Mouse (Mus musculus) forebrain, embryonic 12.5 days (tissue): ENCODE measurements at regions not wholly inside any gene's neighbourhood (a gene's known extent, or its start where the extent isn't known, plus 50 kb on each side); places are given as distances from the start of the nearest gene placed in this dataset.

Source experiments
- ATAC-seq: fragments of 200-750 bp; cut with Nextera tagmentation; 2 replicates; pipeline ENCODE4 v1.8.0; 2017; ENCODE audit warnings: moderate TSS enrichment; ENCODE audit not compliant: low FRiP score
- H3K27ac ChIP-seq: fragments of 300-500 bp; sonication (generic); 2 replicates; pipeline ENCODE4 v1.5.1; 2016; ENCODE audit warnings: mild to moderate bottlenecking
- H3K27me3 ChIP-seq: fragments of 300-500 bp; sonication (generic); 2 replicates; pipeline ENCODE4 v1.6.1; 2016; ENCODE audit warnings: mild to moderate bottlenecking
- H3K36me3 ChIP-seq: fragments of 300-500 bp; sonication (generic); replicated peaks from 2 replicates; pipeline ENCODE4 v1.6.1; 2016; ENCODE audit warnings: mild to moderate bottlenecking
- H3K4me1 ChIP-seq: fragments of 300-500 bp; sonication (generic); 2 replicates; pipeline ENCODE4 v1.6.1; 2016
- H3K4me2 ChIP-seq: fragments of 300-500 bp; sonication (generic); 2 replicates; pipeline ENCODE4 v1.6.1; 2016; ENCODE audit warnings: mild to moderate bottlenecking, moderate library complexity
- H3K4me3 ChIP-seq: fragments of 300-500 bp; sonication (generic); replicated peaks from 2 replicates; pipeline ENCODE4 v1.5.1; 2016; ENCODE audit warnings: mild to moderate bottlenecking
- H3K9ac ChIP-seq: fragments of 300-500 bp; sonication (generic); 2 replicates; pipeline ENCODE4 v1.6.1; 2016; ENCODE audit warnings: mild to moderate bottlenecking
- H3K9me3 ChIP-seq: fragments of 300-500 bp; sonication (generic); 2 replicates; pipeline ENCODE4 v1.6.1; 2016
- WGBS: fragments of 180-500 bp; shearing (Covaris S2); methylation state at CpG from one replicate; pipeline ENCODE4 v1.1.7; 2016; 5-methylcytosine and 5-hydroxymethylcytosine counted together

DNA sequence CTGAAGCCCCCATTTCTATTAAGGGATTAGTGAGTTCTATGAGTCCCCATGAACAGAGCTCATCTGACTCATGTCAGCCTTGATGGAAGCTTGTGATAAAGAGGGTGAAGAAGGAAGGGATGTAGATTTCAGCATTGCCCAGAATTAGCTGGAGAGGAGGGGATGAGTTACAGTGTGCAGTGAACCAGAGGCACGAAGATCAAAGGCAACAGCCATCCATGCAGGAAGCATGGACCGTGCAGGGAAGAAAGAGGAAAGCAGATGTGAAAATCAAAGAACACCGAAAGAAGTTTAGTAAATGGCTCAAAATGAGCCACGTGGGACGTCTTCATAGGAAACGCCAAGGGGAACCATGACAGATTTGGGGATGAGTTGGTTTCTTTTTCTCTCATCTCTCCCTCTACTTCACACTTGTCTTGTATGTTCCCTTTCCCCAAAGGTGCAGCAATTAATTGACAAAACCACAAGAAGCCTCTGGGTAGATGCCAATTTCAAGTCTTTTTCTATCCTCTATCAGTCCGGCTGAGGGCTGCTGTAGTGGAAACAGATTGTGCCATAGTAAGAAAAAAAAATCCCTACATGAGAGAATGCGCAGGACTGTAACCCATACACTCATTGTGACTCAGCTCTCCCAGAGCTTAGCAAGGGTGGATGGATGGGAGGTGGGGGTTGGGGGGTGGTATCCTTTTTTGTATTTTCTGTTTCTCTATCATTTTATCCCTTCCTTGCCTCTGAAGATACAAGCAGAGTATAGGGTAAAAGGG lies 243.7 kb upstream of the Spag17 start:
- WGBS: 73% methylated on average over 8 of the region's 8 CpGs
- Histone ChIP-seq H3K4me3 (no peak overlapping the region), H3K9ac (no peak overlapping the region), H3K27me3 (no peaks in the 10 kb centered on the region), H3K27ac (no peak overlapping the region), H3K36me3 (no peaks in the 10 kb centered on the region), H3K4me1 (no peaks in the 10 kb centered on the region), H3K4me2 (no peak overlapping the region), H3K9me3 (no peaks in the 10 kb centered on the region)
- ATAC-seq: no peak

DNA sequence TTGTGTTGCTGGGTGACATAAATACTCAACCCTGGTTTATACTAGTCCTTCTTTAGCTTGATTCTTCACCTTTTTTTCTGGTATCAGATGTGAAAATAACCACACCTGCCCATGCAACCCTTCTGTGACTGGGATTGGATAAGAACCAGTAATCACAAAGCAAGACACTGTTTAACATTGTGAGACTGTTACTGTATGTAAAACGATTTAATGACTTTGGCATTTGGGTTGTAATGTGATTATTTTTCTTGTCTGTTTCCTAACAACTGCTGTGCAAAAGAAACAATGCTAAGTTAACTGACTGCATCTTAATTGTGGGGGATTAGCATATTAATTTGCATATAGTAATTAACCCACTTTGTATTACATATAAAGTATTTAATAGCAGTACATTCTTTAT lies 240.3 kb upstream of the Spag17 start:
- H3K36me3 ChIP-seq: no peaks in the 10 kb centered on the region
- H3K9ac ChIP-seq: no peak overlapping the region
- ATAC-seq: no peak
- no peaks in the 10 kb centered on the region for H3K27me3 ChIP-seq
- H3K9me3 ChIP-seq: no peaks in the 10 kb centered on the region
- H3K4me3 ChIP-seq: no peak overlapping the region
- H3K27ac ChIP-seq: no peak overlapping the region
- WGBS: 71% methylated on average over 1 of the region's 1 CpGs
- no peak overlapping the region for H3K4me2 ChIP-seq
- no peaks in the 10 kb centered on the region for H3K4me1 ChIP-seq

- no peaks in the 10 kb centered on the region for H3K4me1 ChIP-seq
- no peaks in the 10 kb centered on the region for H3K27me3 ChIP-seq
- no peaks in the 10 kb centered on the region for H3K9me3 ChIP-seq
- H3K4me3 ChIP-seq: no peak overlapping the region
- no peak overlapping the region for H3K9ac ChIP-seq
- 78% methylated on average over 4 of the region's 4 CpGs for WGBS
- no peaks in the 10 kb centered on the region for H3K36me3 ChIP-seq
- no peak for ATAC-seq
- no peak overlapping the region for H3K4me2 ChIP-seq
- no peak overlapping the region for H3K27ac ChIP-seq
Measured at GRCm38 (mm10) chr3:99645318-99645717, 239.9 kb upstream of the Spag17 start.

- ATAC-seq: no peak
- WGBS: 92% methylated on average over 5 of the region's 5 CpGs
Measured at GRCm38 (mm10) chr3:99657617-99658016, 227.6 kb upstream of the Spag17 start.

DNA sequence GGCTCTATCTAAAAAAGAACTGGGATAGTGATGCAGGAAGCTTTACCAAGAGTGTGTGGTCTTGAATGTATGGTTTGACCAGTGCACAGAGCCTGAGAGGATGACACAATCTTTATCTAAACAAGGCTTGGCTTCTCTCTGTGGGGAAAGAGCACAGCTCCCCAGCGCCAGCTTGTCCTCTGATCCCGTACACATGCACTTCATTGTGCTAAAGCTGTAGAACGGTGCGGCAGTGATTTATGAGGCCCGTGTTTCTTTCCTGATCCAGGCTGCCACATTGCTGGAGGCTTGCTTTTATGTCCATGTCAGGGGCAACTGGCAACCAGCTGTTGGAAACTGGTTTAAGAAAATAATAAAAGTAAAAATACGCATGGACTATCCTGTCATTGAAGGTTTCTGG lies 221.4 kb upstream of the Spag17 start:
- Histone ChIP-seq H3K9ac (no peak overlapping the region), H3K4me2 (no peak overlapping the region), H3K27ac (no peak overlapping the region), H3K9me3 (no peaks in the 10 kb centered on the region), H3K4me3 (no peak overlapping the region), H3K36me3 (no peaks in the 10 kb centered on the region), H3K27me3 (no peaks in the 10 kb centered on the region), H3K4me1 (peaks cover 7% of the 10 kb centered on the region; the same call in 1 of the 2 replicates)
- ATAC-seq: no peak
- 85% methylated on average over 6 of the region's 6 CpGs for WGBS

More at GRCm38 (mm10) chr3:99657617-99658016, 227.6 kb upstream of the Spag17 start:
- H3K4me2 ChIP-seq: no peak overlapping the region
- H3K9ac ChIP-seq: no peak overlapping the region
- no peaks in the 10 kb centered on the region for H3K4me1 ChIP-seq
- H3K4me3 ChIP-seq: no peak overlapping the region
- no peaks in the 10 kb centered on the region for H3K36me3 ChIP-seq
- no peak overlapping the region for H3K27ac ChIP-seq
- H3K27me3 ChIP-seq: no peaks in the 10 kb centered on the region
- H3K9me3 ChIP-seq: no peaks in the 10 kb centered on the region

DNA sequence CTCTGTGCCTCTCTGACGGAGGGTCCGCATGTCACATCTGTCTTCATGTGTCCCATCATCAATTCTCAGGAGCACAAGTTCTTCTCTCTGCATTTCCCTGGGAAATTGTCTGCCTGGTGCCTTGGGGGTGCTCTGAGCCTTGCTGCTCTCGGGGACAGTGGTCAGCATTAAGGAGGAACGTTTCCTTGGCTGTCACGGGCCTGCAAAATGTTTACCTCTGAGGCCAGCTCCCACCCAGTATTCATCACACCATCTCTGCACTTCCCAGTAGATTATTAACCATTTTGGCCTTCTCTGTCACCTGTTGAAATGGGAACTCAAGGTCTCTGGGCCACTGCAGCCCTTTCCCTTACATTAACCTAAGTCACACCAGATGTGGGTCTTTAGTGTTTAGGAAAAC lies 219.8 kb upstream of the Spag17 start:
- Histone ChIP-seq H3K4me1 (peaks cover 7% of the 10 kb centered on the region; the same call in 1 of the 2 replicates), H3K27me3 (no peaks in the 10 kb centered on the region), H3K4me2 (no peak overlapping the region), H3K27ac (no peak overlapping the region), H3K4me3 (no peak overlapping the region), H3K9me3 (no peaks in the 10 kb centered on the region), H3K36me3 (no peaks in the 10 kb centered on the region), H3K9ac (no peak overlapping the region)
- no peak for ATAC-seq
- 82% methylated on average over 5 of the region's 5 CpGs for WGBS

DNA sequence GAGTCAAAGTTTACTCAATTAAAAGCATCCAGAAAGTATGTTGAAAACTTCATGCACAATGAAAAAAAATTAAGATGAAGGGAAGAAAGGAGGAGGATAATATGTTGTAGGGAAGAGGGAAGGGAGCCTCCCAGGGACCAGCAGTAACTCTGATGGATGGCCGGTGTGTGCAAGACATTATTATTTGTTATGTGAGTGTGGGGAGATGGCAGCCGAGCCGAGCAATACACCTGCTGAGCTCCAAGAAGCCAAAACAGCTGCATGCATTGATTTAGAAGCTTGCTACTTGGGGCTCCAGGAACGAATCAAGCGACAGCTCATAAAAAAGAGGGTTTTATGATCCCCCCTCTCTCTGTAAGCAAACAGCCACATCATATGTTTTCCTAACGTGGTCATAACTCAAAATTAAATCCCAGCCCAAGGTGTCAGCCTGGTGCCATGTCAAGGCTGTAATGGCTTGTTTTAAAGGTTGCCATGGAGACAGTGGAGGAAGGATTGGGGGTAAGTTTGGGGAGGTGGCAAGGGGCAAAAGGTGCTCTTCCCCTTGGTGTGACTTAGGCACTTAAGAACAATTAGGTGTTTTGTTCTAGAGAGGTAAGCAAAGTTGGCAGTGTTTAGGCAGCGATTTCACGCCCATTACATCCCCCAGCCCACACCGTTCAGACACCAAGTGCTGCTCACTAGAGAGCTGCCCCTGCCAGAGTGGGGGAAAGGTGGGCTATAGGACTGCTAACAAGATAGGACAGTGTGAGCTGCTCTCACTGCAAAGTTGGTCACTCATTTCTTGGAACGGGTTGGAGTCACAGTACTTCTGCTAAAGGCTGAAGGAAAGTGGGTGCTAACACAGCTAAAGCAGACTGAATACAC lies 219.1 kb upstream of the Spag17 start:
- Histone ChIP-seq H3K4me3 (no peak overlapping the region), H3K4me1 (peaks cover 7% of the 10 kb centered on the region; the same call in 1 of the 2 replicates), H3K27ac (no peak overlapping the region), H3K27me3 (no peaks in the 10 kb centered on the region), H3K4me2 (no peak overlapping the region), H3K9ac (no peak overlapping the region), H3K36me3 (no peaks in the 10 kb centered on the region), H3K9me3 (no peaks in the 10 kb centered on the region)
- WGBS: 35% methylated on average over 10 of the region's 10 CpGs
- no peak for ATAC-seq

DNA sequence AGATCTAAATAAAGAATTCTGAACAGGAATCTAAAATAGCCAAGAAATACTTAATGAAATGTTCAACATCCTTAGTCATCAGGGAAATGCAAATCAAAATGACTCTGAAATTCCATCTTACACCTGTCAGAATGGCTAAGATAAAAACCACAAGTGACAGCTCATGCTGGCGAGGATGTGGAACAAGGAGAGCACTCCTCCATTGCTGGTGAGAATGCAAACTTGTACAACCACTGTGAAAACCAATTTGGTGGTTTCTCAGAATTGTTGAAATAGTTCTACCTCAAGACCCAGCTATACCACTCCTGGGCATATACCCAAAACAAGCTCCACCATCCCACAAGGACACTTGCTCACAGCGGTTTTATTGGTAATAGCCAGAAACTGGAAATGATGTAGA lies 211.1 kb upstream of the Spag17 start:
- no peaks in the 10 kb centered on the region for H3K9me3 ChIP-seq
- no peaks in the 10 kb centered on the region for H3K36me3 ChIP-seq
- no peaks in the 10 kb centered on the region for H3K27me3 ChIP-seq
- H3K4me3 ChIP-seq: no peak overlapping the region
- H3K9ac ChIP-seq: no peak overlapping the region
- no peak overlapping the region for H3K27ac ChIP-seq
- WGBS: 89% methylated on average over 2 of the region's 2 CpGs
- no peaks in the 10 kb centered on the region for H3K4me1 ChIP-seq
- no peak overlapping the region for H3K4me2 ChIP-seq
- no peak for ATAC-seq

DNA sequence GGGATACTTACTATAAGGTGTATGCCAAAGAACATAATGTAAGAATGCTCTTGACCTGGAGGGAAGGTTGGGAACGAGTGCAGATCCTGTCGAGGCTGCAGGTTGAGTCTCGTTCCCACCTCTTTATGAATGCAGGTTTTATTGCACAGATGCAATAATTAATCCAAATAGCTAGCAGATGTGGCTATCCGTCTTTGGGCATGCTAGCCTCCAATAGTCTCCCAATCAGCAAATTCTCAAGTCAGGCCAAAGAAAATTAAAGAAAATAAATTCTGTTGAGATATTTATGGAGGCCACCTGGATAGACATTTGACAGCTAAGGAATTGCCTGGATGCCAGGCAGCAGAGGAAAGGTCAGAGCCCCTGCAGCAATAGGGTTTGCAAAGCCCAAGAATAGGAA lies 175.7 kb upstream of the Spag17 start:
- H3K4me3 ChIP-seq: no peak overlapping the region
- no peak overlapping the region for H3K9ac ChIP-seq
- WGBS: 88% methylated on average over 4 of the region's 4 CpGs
- no peaks in the 10 kb centered on the region for H3K4me1 ChIP-seq
- no peaks in the 10 kb centered on the region for H3K27me3 ChIP-seq
- H3K9me3 ChIP-seq: no peaks in the 10 kb centered on the region
- ATAC-seq: no peak
- no peak overlapping the region for H3K4me2 ChIP-seq
- H3K27ac ChIP-seq: no peak overlapping the region
- H3K36me3 ChIP-seq: no peaks in the 10 kb centered on the region

DNA sequence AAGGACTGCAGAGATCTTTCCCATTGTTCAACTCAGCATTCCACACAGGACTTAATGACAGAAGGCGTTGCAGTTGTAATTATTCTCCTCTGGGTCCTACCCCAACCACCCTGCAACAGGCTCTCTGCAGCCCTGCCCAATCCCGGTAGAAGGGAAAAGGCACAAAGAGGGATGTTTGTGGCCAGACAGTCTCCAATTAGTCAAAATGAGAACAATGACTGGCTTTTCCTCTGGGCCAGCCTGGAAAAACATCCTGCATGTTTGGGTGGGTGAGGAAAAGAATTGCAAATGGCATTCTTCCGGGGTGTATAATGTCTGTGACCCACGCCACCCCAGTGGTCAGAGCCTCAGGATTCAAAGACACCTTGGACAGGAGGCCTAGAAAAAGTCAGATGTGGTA lies 168.8 kb upstream of the Spag17 start:
- no peaks in the 10 kb centered on the region for H3K36me3 ChIP-seq
- H3K9me3 ChIP-seq: no peaks in the 10 kb centered on the region
- no peak overlapping the region for H3K4me3 ChIP-seq
- WGBS: 46% methylated on average over 4 of the region's 4 CpGs
- H3K27me3 ChIP-seq: no peaks in the 10 kb centered on the region
- no peaks in the 10 kb centered on the region for H3K4me1 ChIP-seq
- H3K27ac ChIP-seq: no peak overlapping the region
- no peak overlapping the region for H3K9ac ChIP-seq
- ATAC-seq: no peak
- H3K4me2 ChIP-seq: no peak overlapping the region

DNA sequence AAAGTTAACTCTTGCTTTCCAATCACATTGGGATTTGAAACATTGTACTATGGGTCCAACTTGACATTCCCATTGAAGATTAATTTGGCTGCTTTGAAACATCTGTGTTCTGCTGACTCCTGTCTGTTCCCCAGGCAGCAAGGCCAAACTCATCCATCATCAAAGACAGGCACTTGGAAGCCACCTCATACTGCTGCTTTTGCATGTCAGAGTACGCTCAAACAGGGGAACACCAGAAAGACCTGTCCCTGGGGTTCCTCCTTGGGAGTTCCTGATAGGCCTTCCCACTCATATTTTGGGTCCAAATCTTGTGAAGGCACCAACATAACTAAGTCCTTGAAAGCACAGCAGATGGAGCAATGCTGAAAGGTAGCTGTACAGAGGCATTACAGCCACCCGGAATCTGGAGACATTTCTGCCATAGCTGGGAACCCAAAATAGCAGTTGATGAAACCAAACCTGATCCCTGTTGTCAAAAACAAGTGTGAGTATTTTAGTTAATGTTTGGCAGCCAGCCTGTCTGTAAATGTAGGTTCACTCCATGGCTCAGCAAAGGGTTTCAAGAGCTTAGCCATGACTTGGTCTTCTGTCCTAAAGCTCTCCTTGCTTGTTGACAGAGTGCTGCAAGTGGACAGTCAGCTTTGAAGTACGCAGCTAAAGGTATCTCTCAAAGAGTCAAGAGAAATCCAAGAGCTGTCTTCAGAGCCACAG lies 147.0 kb upstream of the Spag17 start:
- H3K9me3 ChIP-seq: no peaks in the 10 kb centered on the region
- H3K27ac ChIP-seq: no peak overlapping the region
- no peak overlapping the region for H3K4me2 ChIP-seq
- no peak overlapping the region for H3K9ac ChIP-seq
- WGBS: 87% methylated on average over 3 of the region's 3 CpGs
- H3K4me3 ChIP-seq: no peak overlapping the region
- no peaks in the 10 kb centered on the region for H3K27me3 ChIP-seq
- H3K36me3 ChIP-seq: no peaks in the 10 kb centered on the region
- H3K4me1 ChIP-seq: no peaks in the 10 kb centered on the region
- no peak for ATAC-seq

GRCm38 (mm10) chr3:99739654-99740053 lies 145.6 kb upstream of the Spag17 start:
- no peak for ATAC-seq

More at GRCm38 (mm10) chr3:99739654-99740053, 145.6 kb upstream of the Spag17 start:
- H3K4me2 ChIP-seq: no peak overlapping the region
- no peaks in the 10 kb centered on the region for H3K27me3 ChIP-seq
- 89% methylated on average over 7 of the region's 7 CpGs for WGBS
- H3K4me3 ChIP-seq: no peak overlapping the region
- no peaks in the 10 kb centered on the region for H3K36me3 ChIP-seq
- H3K9me3 ChIP-seq: no peaks in the 10 kb centered on the region
- H3K9ac ChIP-seq: no peak overlapping the region
- H3K4me1 ChIP-seq: no peaks in the 10 kb centered on the region
- H3K27ac ChIP-seq: no peak overlapping the region
